Mouse (Mus musculus) left cerebral cortex, adult 8-10 months (tissue): ENCODE measurements around the gene Aldh3b3. TPM values are rescaled to one million over a fixed set of nuclear protein-coding genes. Genes with fewer than 3 reads are reported as not detected.

Source experiments
- DNase-seq, 2 experiments: peaks; one replicate each; pipeline ENCODE4 v3.0.0; 2022; ENCODE audit warnings: low spot score in 2 of 2
- total RNA-seq, 4 experiments: library from RNA; stranded (reverse); gene quantifications; 2 replicates each; pipeline ENCODE4 v1.2.4; 2022

Aldh3b3 gene
- under 1 TPM in 2 of 4 experiments, not detected in 2; 0.44 to 0.50 TPM for total RNA-seq

GRCm38 (mm10) chr19:3958470-3958869, at the start of gene Aldh3b3:
Aldh3b3 (plus strand) TSS chr19:3958645.
- DNase-seq, result no peak

- DNase-seq, result no peak
Measured at GRCm38 (mm10) chr19:3910206-3910605, 48.2 kb upstream of the Aldh3b3 start.

- peak; percentile 88 to 98 for DNase-seq
Measured at GRCm38 (mm10) chr19:3912337-3913204, 45.9 kb upstream of the Aldh3b3 start, which contains the start of gene Ndufs8. Ndufs8 (minus strand) TSS chr19:3912774.

GRCm38 (mm10) chr19:3913692-3914091, 44.8 kb upstream of the Aldh3b3 start:
- DNase-seq, result no peak

GRCm38 (mm10) chr19:3914535-3914934, 43.9 kb upstream of the Aldh3b3 start:
- DNase-seq, result no peak

- no peak for DNase-seq
Measured at GRCm38 (mm10) chr19:3916727-3917126, 41.7 kb upstream of the Aldh3b3 start.

GRCm38 (mm10) chr19:3919928-3920327, 38.5 kb upstream of the Aldh3b3 start:
- DNase-seq, result no peak

GRCm38 (mm10) chr19:3922661-3923371, 35.6 kb upstream of the Aldh3b3 start:
- no peak for DNase-seq

GRCm38 (mm10) chr19:3923586-3923985, 34.9 kb upstream of the Aldh3b3 start:
- DNase-seq, result no peak

GRCm38 (mm10) chr19:3924190-3924589, 34.3 kb upstream of the Aldh3b3 start:
- DNase-seq, result no peak

- DNase-seq, result no peak
Measured at GRCm38 (mm10) chr19:3924868-3925267, 33.6 kb upstream of the Aldh3b3 start.

- no peak for DNase-seq
Measured at GRCm38 (mm10) chr19:3925859-3926258, 32.6 kb upstream of the Aldh3b3 start.

- DNase-seq, result no peak
Measured at GRCm38 (mm10) chr19:3926279-3926678, 32.2 kb upstream of the Aldh3b3 start.

GRCm38 (mm10) chr19:3926685-3927084, 31.8 kb upstream of the Aldh3b3 start:
- DNase-seq, result no peak

- DNase-seq, result no peak
Measured at GRCm38 (mm10) chr19:3927989-3928388, 30.5 kb upstream of the Aldh3b3 start.

- no peak for DNase-seq
Measured at GRCm38 (mm10) chr19:3928779-3929178, 29.7 kb upstream of the Aldh3b3 start.

GRCm38 (mm10) chr19:3929211-3929941, 29.1 kb upstream of the Aldh3b3 start, which contains the start of gene Aldh3b1:
Aldh3b1 (minus strand) TSS chr19:3929808.
- peak in 1 of 2 experiments; percentile 47 for DNase-seq

GRCm38 (mm10) chr19:3930262-3931057, 28.0 kb upstream of the Aldh3b3 start:
- no peak for DNase-seq

- no peak for DNase-seq
Measured at GRCm38 (mm10) chr19:3931716-3932115, 26.7 kb upstream of the Aldh3b3 start.

GRCm38 (mm10) chr19:3935032-3935895, 23.2 kb upstream of the Aldh3b3 start, which contains the start of gene Unc93b1:
Unc93b1 (plus strand) TSS chr19:3935186.
- no peak for DNase-seq
